In genomic region chr11:20201661-20202101, GRCm38 (mm10) we compare ENCODE assay signal across 7 mouse cellular contexts. TPM values are rescaled to one million over a fixed set of nuclear protein-coding genes. Genes with fewer than 3 reads are reported as not detected.
DNase-seq lines count a peak whose midpoint lies in the region; ATAC-seq and TF ChIP-seq lines count a peak whose summit lies in the region.

No protein-coding gene starts in this region.

- peak overlapping the region; percentile 78 for H3K4me2 ChIP-seq in heart, embryonic 13.5 days
- H3K4me2 ChIP-seq in lung, postnatal 0 days (replicated peaks; ENCODE audit: low read depth, low read length), result peak overlapping the region; percentile 62

- no peaks in the 10 kb centered on the region for H3K9me3 ChIP-seq in E14TG2a.4 (ENCODE audit: low read length)
- no peaks in the 10 kb centered on the region for H3K9me3 ChIP-seq in embryonic facial prominence, embryonic 10.5 days
- H3K9me3 ChIP-seq in heart, embryonic 13.5 days, result no peaks in the 10 kb centered on the region
- no peaks in the 10 kb centered on the region for H3K9me3 ChIP-seq in lung, postnatal 0 days (ENCODE audit: low read length)

- H3K27ac ChIP-seq in embryonic facial prominence, embryonic 10.5 days (replicated peaks), result peak overlapping the region; percentile 94
- peak overlapping the region; percentile 99 for H3K27ac ChIP-seq in heart, embryonic 13.5 days (replicated peaks)
- H3K27ac ChIP-seq in lung, postnatal 0 days (ENCODE audit: low read length), result peak overlapping the region; percentile 100

- H3K27me3 ChIP-seq in E14TG2a.4 (ENCODE audit: insufficient read depth, low read length), result no peaks in the 10 kb centered on the region
- no peaks in the 10 kb centered on the region for H3K27me3 ChIP-seq in embryonic facial prominence, embryonic 10.5 days (replicated peaks; ENCODE audit: low read depth, poor library complexity, severe bottlenecking)
- H3K27me3 ChIP-seq in heart, embryonic 13.5 days (replicated peaks), result no peaks in the 10 kb centered on the region
- H3K27me3 ChIP-seq in lung, postnatal 0 days (replicated peaks; ENCODE audit: insufficient read depth, low read length), result no peaks in the 10 kb centered on the region

- ATAC-seq in heart, embryonic 13.5 days (ENCODE audit: extremely low read depth, insufficient number of reproducible peaks, low FRiP score, low TSS enrichment), result peak; percentile 32
- ATAC-seq in lung, postnatal 0 days, result peak; percentile 20

- H3K4me3 ChIP-seq in E14TG2a.4 (replicated peaks; ENCODE audit: low read length), result peak overlapping the region; percentile 98
- H3K4me3 ChIP-seq in embryonic facial prominence, embryonic 10.5 days, result peak overlapping the region; percentile 79
- peak overlapping the region; percentile 100 for H3K4me3 ChIP-seq in heart, embryonic 13.5 days
- peak overlapping the region; percentile 100 for H3K4me3 ChIP-seq in lung, postnatal 0 days (ENCODE audit: low read depth, low read length)

- peak overlapping the region; percentile 99 for H3K9ac ChIP-seq in heart, embryonic 13.5 days
- peak overlapping the region; percentile 100 for H3K9ac ChIP-seq in lung, postnatal 0 days (replicated peaks; ENCODE audit: low read depth)

- H3K36me3 ChIP-seq in E14TG2a.4 (ENCODE audit: insufficient read depth, low read length), result peaks cover 25% of the 10 kb centered on the region; the same call in 1 of the 2 replicates
- H3K36me3 ChIP-seq in embryonic facial prominence, embryonic 10.5 days (replicated peaks), result peaks cover 10% of the 10 kb centered on the region
- no peaks in the 10 kb centered on the region for H3K36me3 ChIP-seq in heart, embryonic 13.5 days
- H3K36me3 ChIP-seq in lung, postnatal 0 days (ENCODE audit: insufficient read depth, low read length), result no peaks in the 10 kb centered on the region

- under 1% methylated on average over 40 of the region's 40 CpGs for WGBS in embryonic facial prominence, embryonic 10.5 days
- WGBS in heart, embryonic 13.5 days, result under 1% methylated on average over 40 of the region's 40 CpGs
- 2% methylated on average over 32 of the region's 40 CpGs for WGBS in lung, postnatal 0 days

- H3K4me1 ChIP-seq in E14TG2a.4 (replicated peaks; ENCODE audit: low read depth, low read length), result peaks cover 70% of the 10 kb centered on the region
- H3K4me1 ChIP-seq in embryonic facial prominence, embryonic 10.5 days, result peaks cover 27% of the 10 kb centered on the region
- peaks cover 48% of the 10 kb centered on the region for H3K4me1 ChIP-seq in heart, embryonic 13.5 days
- peaks cover 13% of the 10 kb centered on the region; the same call in 1 of the 2 replicates for H3K4me1 ChIP-seq in lung, postnatal 0 days (ENCODE audit: insufficient read depth, low read depth, low read length)

- no peak for TF ChIP-seq EP300 in lung, postnatal 0 days (IDR thresholded peaks at IDR 0.05)

- DNase-seq in MN1 (ENCODE audit: low spot score), result peak; percentile 83
- no peak for DNase-seq in embryonic facial prominence, embryonic 10.5 days (ENCODE audit: low spot score)
- DNase-seq in kidney, postnatal 36 days, result peak; percentile 38 to 59
- peak; percentile 87 for DNase-seq in lung, postnatal 0 days (ENCODE audit: low spot score)
- DNase-seq in right cerebral cortex, adult 2 months (ENCODE audit: low spot score in 2 of 2), result peak; percentile 35 to 48

- TF ChIP-seq CTCF in E14TG2a.4 (conservative IDR thresholded peaks at IDR 0.05; ENCODE audit: low read length), result no peak
- TF ChIP-seq CTCF in lung, postnatal 0 days (IDR thresholded peaks at IDR 0.05), result peak; percentile 30

RNA-seq across cellular contexts. Expression of gene Rab1a, which starts 0.4 kb away (rescaled TPM):
- 198 and 205 TPM in 2 replicates for polyA plus RNA-seq in embryonic facial prominence, embryonic 10.5 days (2016; fragmentation: Nextera tagmentation; extraction: Ambion mirVana)
- 182 and 198 TPM in 2 replicates for polyA plus RNA-seq in heart, embryonic 13.5 days (2015; fragmentation: Nextera tagmentation; extraction: Ambion mirVana)
- 244 and 267 TPM in 2 replicates for polyA plus RNA-seq in lung, postnatal 0 days (2015; fragmentation: Nextera tagmentation; extraction: Ambion mirVana)

RNA-seq across cellular contexts. Expression of gene Cep68, which starts 47.5 kb away (rescaled TPM):
- polyA plus RNA-seq in embryonic facial prominence, embryonic 10.5 days (2016; fragmentation: Nextera tagmentation; extraction: Ambion mirVana), result 43.6 and 46.9 TPM in 2 replicates
- polyA plus RNA-seq in heart, embryonic 13.5 days (2015; fragmentation: Nextera tagmentation; extraction: Ambion mirVana), result 28.0 and 28.9 TPM in 2 replicates
- polyA plus RNA-seq in lung, postnatal 0 days (2015; fragmentation: Nextera tagmentation; extraction: Ambion mirVana), result 12.5 and 14.7 TPM in 2 replicates
